Mouse (Mus musculus) lung, embryonic 15.5 days (tissue): ENCODE data around the gene Rpusd3. TPM values are rescaled to one million over a fixed set of nuclear protein-coding genes. Genes with fewer than 3 reads are reported as not detected.

Experiments used
- ATAC-seq: fragments of 200-750 bp; cut with Nextera tagmentation; 2 replicates; pipeline ENCODE4 v1.8.0; 2017; ENCODE audit warnings: moderate number of reproducible peaks, borderline replicate concordance; ENCODE audit not compliant: low FRiP score, low TSS enrichment; ENCODE audit errors: extremely low read depth
- H3K27ac ChIP-seq: fragments of 300-500 bp; sonication (generic); 2 replicates; pipeline ENCODE4 v1.5.1; 2015; ENCODE audit warnings: moderate library complexity, mild to moderate bottlenecking, inconsistent platforms
- H3K27me3 ChIP-seq: fragments of 300-500 bp; sonication (generic); 2 replicates; pipeline ENCODE4 v1.6.1; 2015; ENCODE audit warnings: inconsistent platforms
- H3K36me3 ChIP-seq: fragments of 300-500 bp; sonication (generic); 2 replicates; pipeline ENCODE4 v1.6.1; 2015; ENCODE audit warnings: inconsistent platforms
- H3K4me1 ChIP-seq: fragments of 300-500 bp; sonication (generic); 2 replicates; pipeline ENCODE4 v1.6.1; 2015; ENCODE audit warnings: inconsistent platforms
- H3K4me2 ChIP-seq: fragments of 300-500 bp; sonication (generic); 2 replicates; pipeline ENCODE4 v1.6.1; 2015; ENCODE audit warnings: inconsistent platforms, mild to moderate bottlenecking, moderate library complexity
- H3K4me3 ChIP-seq: fragments of 300-500 bp; sonication (generic); 2 replicates; pipeline ENCODE4 v1.5.1; 2015; ENCODE audit warnings: mild to moderate bottlenecking, inconsistent platforms
- H3K9ac ChIP-seq: fragments of 300-500 bp; sonication (generic); 2 replicates; pipeline ENCODE4 v1.6.1; 2015; ENCODE audit warnings: inconsistent platforms
- H3K9me3 ChIP-seq: fragments of 300-500 bp; sonication (generic); 2 replicates; pipeline ENCODE4 v1.6.1; 2016; ENCODE audit warnings: inconsistent platforms
- WGBS: fragments of 180-500 bp; shearing (Covaris S2); methylation state at CpG from one replicate; pipeline ENCODE4 v1.1.7; 2015; 5-methylcytosine and 5-hydroxymethylcytosine counted together
- polyA plus RNA-seq: library from polyadenylated mRNA; unstranded; fragments of >200 nt; fragmentation: Nextera tagmentation; extraction: Ambion mirVana; gene quantifications from 2 replicates; pipeline ENCODE4 v1.2.1, GENCODE M21; 2015

The Rpusd3 gene
- polyA plus RNA-seq, 1 experiment from 2014 or later, result 19.1 TPM

- no peak overlapping the region for H3K9ac ChIP-seq
- H3K4me2 ChIP-seq, result no peak overlapping the region
- no peak for ATAC-seq
- H3K4me1 ChIP-seq, result no peaks in the 10 kb centered on the region
- no peaks in the 10 kb centered on the region for H3K27me3 ChIP-seq
- no peak overlapping the region for H3K4me3 ChIP-seq
- H3K27ac ChIP-seq, result no peak overlapping the region
- H3K36me3 ChIP-seq, result no peaks in the 10 kb centered on the region
- 59% methylated on average over 3 of the region's 3 CpGs for WGBS
- no peaks in the 10 kb centered on the region for H3K9me3 ChIP-seq
These were observed 8.3 kb upstream of the Rpusd3 start for GRCm38 (mm10) chr6:113427397-113427796.

GRCm38 (mm10) chr6:113426696-113427095 lies 7.6 kb upstream of the Rpusd3 start:
- Histone ChIP-seq H3K4me2 (no peak overlapping the region), H3K4me3 (no peak overlapping the region), H3K9ac (no peak overlapping the region), H3K27me3 (no peaks in the 10 kb centered on the region), H3K36me3 (no peaks in the 10 kb centered on the region), H3K27ac (no peak overlapping the region), H3K4me1 (no peaks in the 10 kb centered on the region), H3K9me3 (no peaks in the 10 kb centered on the region)
- no peak for ATAC-seq
- WGBS, result 90% methylated on average over 4 of the region's 4 CpGs

DNA sequence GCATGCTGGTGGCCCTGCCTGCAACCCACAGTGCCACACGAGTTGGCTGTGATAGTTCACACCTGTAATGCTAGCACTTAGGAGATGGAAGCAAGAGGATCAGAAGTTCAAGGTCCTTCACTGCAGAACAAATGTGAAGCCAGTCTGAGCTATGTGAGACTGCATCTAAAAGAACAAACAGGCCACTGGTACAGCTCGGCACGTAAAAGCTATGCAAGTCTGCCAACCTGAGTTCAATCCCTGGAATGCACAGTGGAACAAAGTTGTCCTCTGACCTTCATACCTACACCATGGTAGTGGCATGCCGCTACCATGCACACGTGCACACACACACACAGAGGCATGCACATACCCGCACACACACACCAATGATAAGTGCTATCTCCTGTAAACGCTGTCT lies 5.0 kb upstream of the Rpusd3 start:
- no peaks in the 10 kb centered on the region for H3K36me3 ChIP-seq
- H3K27ac ChIP-seq, result no peak overlapping the region
- no peak overlapping the region for H3K4me2 ChIP-seq
- ATAC-seq, result no peak
- H3K4me3 ChIP-seq, result no peak overlapping the region
- no peaks in the 10 kb centered on the region for H3K9me3 ChIP-seq
- no peaks in the 10 kb centered on the region for H3K27me3 ChIP-seq
- H3K9ac ChIP-seq, result no peak overlapping the region
- WGBS, result 69% methylated on average over 7 of the region's 7 CpGs
- H3K4me1 ChIP-seq, result peaks cover 5% of the 10 kb centered on the region; the same call in 1 of the 2 replicates

DNA sequence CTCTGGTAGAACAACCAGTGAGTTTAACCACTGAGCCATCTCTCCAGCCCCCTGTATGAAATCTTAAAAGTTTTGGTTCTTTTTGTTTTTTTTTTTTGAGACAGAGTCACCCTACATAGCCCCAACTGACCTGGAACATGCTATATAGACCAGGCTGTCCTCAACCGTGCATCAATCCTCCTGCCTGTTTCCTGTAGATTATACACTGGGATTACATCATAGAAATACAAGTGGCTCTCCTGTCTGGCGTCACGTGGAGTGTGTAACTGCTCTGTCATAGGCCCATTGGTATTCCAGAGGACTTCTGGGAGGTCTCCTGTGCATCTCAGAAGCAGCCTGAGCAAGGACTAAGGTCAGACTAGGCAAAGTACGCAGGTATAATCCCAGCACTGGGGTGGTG lies 3.9 kb upstream of the Rpusd3 start:
- ATAC-seq, result no peak
- no peaks in the 10 kb centered on the region for H3K36me3 ChIP-seq
- H3K9ac ChIP-seq, result no peak overlapping the region
- H3K4me2 ChIP-seq, result no peak overlapping the region
- no peaks in the 10 kb centered on the region for H3K27me3 ChIP-seq
- peaks cover 12% of the 10 kb centered on the region for H3K4me1 ChIP-seq
- no peak overlapping the region for H3K4me3 ChIP-seq
- H3K9me3 ChIP-seq, result no peaks in the 10 kb centered on the region
- 58% methylated on average over 4 of the region's 4 CpGs for WGBS
- no peak overlapping the region for H3K27ac ChIP-seq

GRCm38 (mm10) chr6:113418441-113419198 lies 520 bp downstream of the Rpusd3 start:
- ATAC-seq, result peak; percentile 56; the same call in 1 of the 2 replicates
- Histone ChIP-seq H3K9ac (peak overlapping the region; percentile 74), H3K36me3 (0 out of 2 replicates have a peak, but pooled peaks cover 4% of the 10 kb centered on the region), H3K27me3 (no peaks in the 10 kb centered on the region), H3K9me3 (no peaks in the 10 kb centered on the region), H3K4me2 (peak overlapping the region; percentile 88), H3K4me1 (peaks cover 17% of the 10 kb centered on the region), H3K4me3 (peak overlapping the region; percentile 60), H3K27ac (0 out of 2 replicates have a peak overlapping the region, but pooled peaks have one; percentile 1)
- WGBS, result 12% methylated on average over 16 of the region's 16 CpGs

DNA sequence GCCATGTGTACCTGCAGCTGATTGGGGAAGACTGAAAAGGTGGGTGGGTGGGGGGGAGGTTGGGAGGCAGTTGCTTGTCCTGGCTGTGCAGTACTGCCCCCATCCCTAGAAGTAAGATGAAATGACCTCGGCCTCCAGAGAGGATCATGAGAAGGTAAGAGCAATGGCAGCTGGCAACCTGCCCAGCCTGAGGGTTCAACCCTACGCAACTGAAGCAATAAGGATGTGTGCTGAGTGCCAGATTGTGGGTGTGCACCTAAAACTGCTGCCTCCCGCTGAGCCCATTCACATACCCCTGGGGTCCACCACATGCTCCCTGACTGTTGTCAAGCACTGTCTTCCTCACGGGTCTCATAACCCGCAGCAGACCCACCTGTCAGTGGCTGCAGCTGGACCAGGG lies 2.7 kb downstream of the Rpusd3 start:
- 66% methylated on average over 5 of the region's 5 CpGs for WGBS
- H3K36me3 ChIP-seq, result 0 out of 2 replicates have a peak, but pooled peaks cover 4% of the 10 kb centered on the region

DNA sequence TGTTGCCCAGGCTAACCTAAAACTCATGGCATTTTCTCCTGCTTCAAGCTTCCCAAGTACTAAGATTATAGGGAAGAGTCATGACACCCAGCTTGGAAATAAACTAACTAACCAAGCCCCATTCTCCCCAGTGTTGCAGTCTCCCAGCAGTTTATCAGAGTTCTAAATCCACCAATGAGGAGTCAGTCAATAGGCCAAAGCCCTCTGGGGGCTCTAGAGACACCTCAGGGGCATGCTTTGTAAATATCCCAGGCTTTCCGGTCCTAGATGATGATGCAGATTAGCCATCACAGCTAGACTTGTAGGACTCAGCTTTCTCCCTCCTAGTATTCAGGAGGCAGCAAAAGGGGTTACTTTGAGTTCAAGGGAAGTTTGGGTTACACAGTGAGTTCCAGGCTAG lies 9.1 kb downstream of the Rpusd3 start:
- Histone ChIP-seq H3K4me1 (no peaks in the 10 kb centered on the region), H3K36me3 (0 out of 2 replicates have a peak, but pooled peaks cover 1% of the 10 kb centered on the region), H3K27me3 (no peaks in the 10 kb centered on the region), H3K4me2 (no peak overlapping the region), H3K27ac (no peak overlapping the region), H3K9me3 (no peaks in the 10 kb centered on the region), H3K9ac (no peak overlapping the region), H3K4me3 (no peak overlapping the region)
- WGBS, result 46% methylated on average over 1 of the region's 1 CpGs
- no peak for ATAC-seq

More for the DNA sequence above, 2.7 kb downstream of the Rpusd3 start:
- Histone ChIP-seq H3K4me2 (no peak overlapping the region), H3K4me1 (peaks cover 17% of the 10 kb centered on the region), H3K27ac (no peak overlapping the region), H3K27me3 (no peaks in the 10 kb centered on the region), H3K9me3 (no peaks in the 10 kb centered on the region), H3K4me3 (no peak overlapping the region), H3K9ac (no peak overlapping the region)
- ATAC-seq, result no peak

DNA sequence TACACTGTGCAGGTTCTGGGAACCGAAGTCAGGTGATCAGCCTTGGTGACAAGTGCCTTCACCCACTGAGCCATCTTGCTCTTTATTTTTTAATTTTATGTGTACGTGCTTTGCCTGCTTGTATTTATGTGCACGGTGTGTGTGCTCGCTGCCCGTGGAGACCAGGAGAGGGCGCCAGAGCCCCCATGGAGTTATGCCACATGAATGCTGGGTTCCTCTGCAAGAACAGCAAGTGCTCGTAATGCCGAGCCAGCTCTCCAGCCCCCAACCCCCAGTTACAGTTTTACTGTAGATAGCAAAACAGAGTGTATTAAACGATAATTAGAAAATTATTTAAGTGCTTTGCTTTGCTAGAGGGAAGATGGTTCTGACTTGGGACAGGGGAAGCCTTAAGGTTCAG lies 12.5 kb downstream of the Rpusd3 start:
- ATAC-seq, result no peak
- 75% methylated on average over 9 of the region's 9 CpGs for WGBS
- no peaks in the 10 kb centered on the region for H3K27me3 ChIP-seq
- H3K4me2 ChIP-seq, result no peak overlapping the region
- H3K9me3 ChIP-seq, result no peaks in the 10 kb centered on the region
- H3K4me1 ChIP-seq, result no peaks in the 10 kb centered on the region
- no peak overlapping the region for H3K9ac ChIP-seq
- no peak overlapping the region for H3K27ac ChIP-seq
- H3K4me3 ChIP-seq, result no peak overlapping the region
- no peaks in the 10 kb centered on the region for H3K36me3 ChIP-seq

- no peaks in the 10 kb centered on the region for H3K9me3 ChIP-seq
- WGBS, result 80% methylated on average over 6 of the region's 6 CpGs
- no peak overlapping the region for H3K4me3 ChIP-seq
- H3K27me3 ChIP-seq, result no peaks in the 10 kb centered on the region
- no peak for ATAC-seq
- no peaks in the 10 kb centered on the region for H3K4me1 ChIP-seq
- no peaks in the 10 kb centered on the region for H3K36me3 ChIP-seq
- no peak overlapping the region for H3K4me2 ChIP-seq
- no peak overlapping the region for H3K27ac ChIP-seq
- H3K9ac ChIP-seq, result no peak overlapping the region
These were observed 13.7 kb downstream of the Rpusd3 start for GRCm38 (mm10) chr6:113405483-113405882.

DNA sequence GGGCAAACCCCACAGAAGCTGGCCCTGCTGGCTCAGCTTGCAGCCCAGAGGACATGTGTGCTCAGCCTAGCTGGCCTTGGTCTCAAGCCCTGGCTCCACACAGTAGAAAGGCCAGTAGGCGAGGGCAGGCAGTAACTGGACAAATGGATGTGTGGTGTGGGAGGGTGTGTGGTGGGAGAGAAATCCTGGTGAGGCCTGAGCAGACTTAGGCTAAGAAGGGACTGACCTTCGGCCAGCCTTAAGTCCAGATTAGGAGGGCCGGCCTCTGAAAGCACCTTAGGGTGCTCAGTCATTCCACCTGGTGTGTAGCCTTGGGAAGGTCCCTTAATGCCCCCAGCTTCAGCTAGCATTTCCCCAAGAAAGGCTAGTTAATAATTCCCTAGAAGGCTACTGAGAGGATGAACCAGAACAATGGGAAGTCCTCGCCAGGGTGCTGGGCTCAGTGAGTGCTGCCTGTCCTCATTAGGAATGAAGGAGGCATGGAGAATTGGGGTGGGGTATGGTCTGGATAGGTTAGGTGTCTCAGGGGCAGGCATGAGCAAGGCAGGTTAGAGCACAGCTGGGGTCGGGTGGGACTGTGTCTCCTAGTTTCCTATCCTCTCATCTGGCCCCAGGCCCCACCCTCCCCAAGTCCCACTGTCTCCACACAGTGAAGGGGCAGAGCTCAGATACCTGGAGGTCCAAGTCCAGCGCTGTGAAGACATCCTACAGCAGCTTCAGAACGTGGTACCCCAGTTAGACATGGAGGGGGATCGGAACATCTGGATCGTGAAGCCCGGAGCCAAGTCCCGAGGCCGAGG lies 14.3 kb downstream of the Rpusd3 start:
- no peak for ATAC-seq
- no peaks in the 10 kb centered on the region for H3K27me3 ChIP-seq
- 74% methylated on average over 12 of the region's 12 CpGs for WGBS
- H3K4me2 ChIP-seq, result no peak overlapping the region
- H3K36me3 ChIP-seq, result no peaks in the 10 kb centered on the region
- H3K9ac ChIP-seq, result no peak overlapping the region
- H3K4me3 ChIP-seq, result no peak overlapping the region
- H3K4me1 ChIP-seq, result no peaks in the 10 kb centered on the region
- H3K27ac ChIP-seq, result no peak overlapping the region
- no peaks in the 10 kb centered on the region for H3K9me3 ChIP-seq

DNA sequence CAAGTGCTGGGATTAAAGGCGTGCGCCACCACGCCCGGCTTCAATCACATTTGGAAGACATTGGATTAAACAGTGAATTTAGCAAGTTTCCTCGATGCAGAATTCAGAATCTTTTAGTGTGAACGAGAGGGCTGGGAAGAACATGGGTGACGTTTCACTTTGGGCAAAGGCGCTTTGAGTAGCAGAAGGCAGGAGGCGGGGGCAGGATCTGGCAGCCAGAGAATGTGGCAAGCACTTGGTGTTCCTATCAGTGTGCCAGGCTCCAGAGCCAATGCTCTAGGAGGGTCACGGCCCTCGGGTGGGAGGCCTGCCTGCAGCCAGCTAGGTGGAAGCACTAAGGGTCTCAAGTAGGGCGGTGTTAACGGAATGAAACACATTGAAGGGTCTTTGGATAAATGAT lies 17.0 kb downstream of the Rpusd3 start:
- WGBS, result 87% methylated on average over 13 of the region's 13 CpGs
- ATAC-seq, result no peak
- no peak overlapping the region for H3K9ac ChIP-seq

More for the DNA sequence above, 17.0 kb downstream of the Rpusd3 start:
- Histone ChIP-seq H3K4me3 (no peak overlapping the region), H3K9me3 (no peaks in the 10 kb centered on the region), H3K36me3 (no peaks in the 10 kb centered on the region), H3K27ac (no peak overlapping the region), H3K4me1 (no peaks in the 10 kb centered on the region), H3K27me3 (no peaks in the 10 kb centered on the region), H3K4me2 (no peak overlapping the region)
